Mouse (Mus musculus): Measurements from ENCODE around the gene Mapk1. TPM values are rescaled to one million over a fixed set of nuclear protein-coding genes. Genes with fewer than 3 reads are reported as not detected.

The Mapk1 gene
- polyA plus RNA-seq, 1 experiment from 2014 or later = 88.6 TPM

GRCm38 (mm10) chr16:16978061-16978460 lies 5.1 kb upstream of the Mapk1 start:
- H3K9ac ChIP-seq (ENCODE audit: low read depth, low read length) = no peak overlapping the region
- H3K27ac ChIP-seq (ENCODE audit: low read depth, low read length) = no peak overlapping the region
- no peaks in the 10 kb centered on the region for H3K27me3 ChIP-seq (replicated peaks; ENCODE audit: control insufficient read depth, insufficient read depth, low read length)
- WGBS = 72% methylated on average over 3 of the region's 3 CpGs
- no peaks in the 10 kb centered on the region for H3K36me3 ChIP-seq (ENCODE audit: control insufficient read depth, insufficient read depth)
- H3K4me3 ChIP-seq (ENCODE audit: low read depth, low read length) = no peak overlapping the region
- ATAC-seq = no peak
- no peak for TF ChIP-seq CTCF (IDR thresholded peaks at IDR 0.05; ENCODE audit: low read depth)
- no peaks in the 10 kb centered on the region for H3K4me1 ChIP-seq (replicated peaks; ENCODE audit: control insufficient read depth, insufficient read depth, low read length)
- H3K4me2 ChIP-seq (replicated peaks; ENCODE audit: low read depth) = no peak overlapping the region
- H3K9me3 ChIP-seq (ENCODE audit: control insufficient read depth) = no peaks in the 10 kb centered on the region

- no peak overlapping the region for H3K9ac ChIP-seq (ENCODE audit: low read depth, low read length)
- H3K4me1 ChIP-seq (replicated peaks; ENCODE audit: control insufficient read depth, insufficient read depth, low read length) = no peaks in the 10 kb centered on the region
- no peaks in the 10 kb centered on the region for H3K9me3 ChIP-seq (ENCODE audit: control insufficient read depth)
- no peak for ATAC-seq
- no peak overlapping the region for H3K4me2 ChIP-seq (replicated peaks; ENCODE audit: low read depth)
- H3K4me3 ChIP-seq (ENCODE audit: low read depth, low read length) = no peak overlapping the region
- WGBS = 57% methylated on average over 2 of the region's 2 CpGs
- H3K36me3 ChIP-seq (ENCODE audit: control insufficient read depth, insufficient read depth) = no peaks in the 10 kb centered on the region
- H3K27me3 ChIP-seq (replicated peaks; ENCODE audit: control insufficient read depth, insufficient read depth, low read length) = no peaks in the 10 kb centered on the region
- no peak overlapping the region for H3K27ac ChIP-seq (ENCODE audit: low read depth, low read length)
- TF ChIP-seq CTCF (IDR thresholded peaks at IDR 0.05; ENCODE audit: low read depth) = no peak
Measured at GRCm38 (mm10) chr16:16978765-16979164, 4.4 kb upstream of the Mapk1 start.

- no peaks in the 10 kb centered on the region for H3K9me3 ChIP-seq (ENCODE audit: control insufficient read depth)
- peak overlapping the region; percentile 84 for H3K4me2 ChIP-seq (replicated peaks; ENCODE audit: low read depth)
- H3K4me1 ChIP-seq (replicated peaks; ENCODE audit: control insufficient read depth, insufficient read depth, low read length) = no peaks in the 10 kb centered on the region
- peak overlapping the region; percentile 90 for H3K9ac ChIP-seq (ENCODE audit: low read depth, low read length)
- WGBS = 27% methylated on average over 2 of the region's 2 CpGs
- H3K4me3 ChIP-seq (ENCODE audit: low read depth, low read length) = peak overlapping the region; percentile 96
- no peak; the same call in 1 of the 2 replicates for ATAC-seq
- no peaks in the 10 kb centered on the region; the same call in 1 of the 2 replicates for H3K36me3 ChIP-seq (ENCODE audit: control insufficient read depth, insufficient read depth)
- peak overlapping the region; percentile 97; the same call in 1 of the 2 replicates for H3K27ac ChIP-seq (ENCODE audit: low read depth, low read length)
- no peaks in the 10 kb centered on the region for H3K27me3 ChIP-seq (replicated peaks; ENCODE audit: control insufficient read depth, insufficient read depth, low read length)
- no peak for TF ChIP-seq CTCF (IDR thresholded peaks at IDR 0.05; ENCODE audit: low read depth)
Measured at GRCm38 (mm10) chr16:16982636-16983035, 546 bp upstream of the Mapk1 start.

- TF ChIP-seq CTCF (IDR thresholded peaks at IDR 0.05; ENCODE audit: low read depth) = peak; percentile 39
- Histone ChIP-seq H3K36me3 (ENCODE audit: control insufficient read depth, insufficient read depth) (no peaks in the 10 kb centered on the region; the same call in 1 of the 2 replicates), H3K4me3 (ENCODE audit: low read depth, low read length) (peak overlapping the region; percentile 96), H3K4me2 (replicated peaks; ENCODE audit: low read depth) (peak overlapping the region; percentile 84), H3K9ac (ENCODE audit: low read depth, low read length) (peak overlapping the region; percentile 90), H3K4me1 (replicated peaks; ENCODE audit: control insufficient read depth, insufficient read depth, low read length) (no peaks in the 10 kb centered on the region), H3K27ac (ENCODE audit: low read depth, low read length) (peak overlapping the region; percentile 97), H3K9me3 (ENCODE audit: control insufficient read depth) (no peaks in the 10 kb centered on the region), H3K27me3 (replicated peaks; ENCODE audit: control insufficient read depth, insufficient read depth, low read length) (no peaks in the 10 kb centered on the region)
- peak; percentile 78 for ATAC-seq
- under 1% methylated on average over 58 of the region's 75 CpGs for WGBS
Measured at GRCm38 (mm10) chr16:16983534-16984422, 596 bp downstream of the Mapk1 start.

GRCm38 (mm10) chr16:16984423-16984941 lies 1.3 kb downstream of the Mapk1 start:
- peak overlapping the region; percentile 84 for H3K4me2 ChIP-seq (replicated peaks; ENCODE audit: low read depth)
- H3K4me3 ChIP-seq (ENCODE audit: low read depth, low read length) = peak overlapping the region; percentile 96
- H3K4me1 ChIP-seq (replicated peaks; ENCODE audit: control insufficient read depth, insufficient read depth, low read length) = no peaks in the 10 kb centered on the region
- no peaks in the 10 kb centered on the region for H3K27me3 ChIP-seq (replicated peaks; ENCODE audit: control insufficient read depth, insufficient read depth, low read length)
- no peak for ATAC-seq
- 5% methylated on average over 9 of the region's 9 CpGs for WGBS
- no peaks in the 10 kb centered on the region; the same call in 1 of the 2 replicates for H3K36me3 ChIP-seq (ENCODE audit: control insufficient read depth, insufficient read depth)
- no peak for TF ChIP-seq CTCF (IDR thresholded peaks at IDR 0.05; ENCODE audit: low read depth)
- peak overlapping the region; percentile 90; the same call in 1 of the 2 replicates for H3K9ac ChIP-seq (ENCODE audit: low read depth, low read length)
- H3K9me3 ChIP-seq (ENCODE audit: control insufficient read depth) = no peaks in the 10 kb centered on the region
- H3K27ac ChIP-seq (ENCODE audit: low read depth, low read length) = no peak overlapping the region

- no peak overlapping the region for H3K9ac ChIP-seq (ENCODE audit: low read depth, low read length)
- ATAC-seq = no peak
- no peak overlapping the region for H3K4me2 ChIP-seq (replicated peaks; ENCODE audit: low read depth)
- TF ChIP-seq CTCF (IDR thresholded peaks at IDR 0.05; ENCODE audit: low read depth) = no peak
- H3K27me3 ChIP-seq (replicated peaks; ENCODE audit: control insufficient read depth, insufficient read depth, low read length) = no peaks in the 10 kb centered on the region
- H3K27ac ChIP-seq (ENCODE audit: low read depth, low read length) = no peak overlapping the region
- WGBS = 82% methylated on average over 2 of the region's 2 CpGs
- H3K36me3 ChIP-seq (ENCODE audit: control insufficient read depth, insufficient read depth) = no peaks in the 10 kb centered on the region; the same call in 1 of the 2 replicates
- H3K4me3 ChIP-seq (ENCODE audit: low read depth, low read length) = no peak overlapping the region
- no peaks in the 10 kb centered on the region for H3K4me1 ChIP-seq (replicated peaks; ENCODE audit: control insufficient read depth, insufficient read depth, low read length)
- no peaks in the 10 kb centered on the region for H3K9me3 ChIP-seq (ENCODE audit: control insufficient read depth)
Measured at GRCm38 (mm10) chr16:16987248-16987647, 4.1 kb downstream of the Mapk1 start.

Measured in intestine, postnatal 0 days (tissue).